Mouse (Mus musculus): ENCODE data around the gene Itga9. TPM values are rescaled to one million over a fixed set of nuclear protein-coding genes. Genes with fewer than 3 reads are reported as not detected.
A peak's percentile ranks its signal among the peaks of the same experiment; 100 is the strongest.

The Itga9 gene
- polyA plus RNA-seq, 1 experiment from 2014 or later, result 23.8 TPM

DNA sequence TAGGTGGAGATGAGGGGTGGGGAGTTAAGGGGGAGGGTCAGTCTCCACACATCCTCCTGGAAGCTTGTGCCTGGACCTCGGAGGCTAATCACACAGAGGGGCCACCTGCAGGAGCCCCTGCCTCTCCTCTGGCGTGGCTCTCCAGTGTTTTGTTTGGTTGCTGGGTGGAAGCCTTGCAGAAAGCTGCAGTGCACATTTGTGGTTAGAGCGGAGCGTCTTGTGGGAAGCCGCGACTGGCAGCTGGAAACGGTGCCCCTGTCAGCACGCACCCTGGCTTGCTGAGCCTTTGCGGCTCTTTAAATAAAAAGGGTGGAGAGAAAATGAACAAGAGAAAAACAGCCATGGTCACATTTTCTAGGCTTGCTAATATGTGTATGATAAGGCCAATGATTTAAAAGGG is 70.9 kb downstream of the Itga9 start:
- Histone ChIP-seq H3K27me3 (no peaks in the 10 kb centered on the region), H3K9me3 (no peaks in the 10 kb centered on the region), H3K4me2 (no peak overlapping the region), H3K4me3 (no peak overlapping the region), H3K27ac (peak overlapping the region; percentile 69), H3K36me3 (no peaks in the 10 kb centered on the region), H3K4me1 (peaks cover 33% of the 10 kb centered on the region), H3K9ac (no peak overlapping the region)
- no peak for ATAC-seq (ENCODE audit: borderline replicate concordance, extremely low read depth, low FRiP score, low TSS enrichment)
- WGBS, result 42% methylated on average over 9 of the region's 9 CpGs

DNA sequence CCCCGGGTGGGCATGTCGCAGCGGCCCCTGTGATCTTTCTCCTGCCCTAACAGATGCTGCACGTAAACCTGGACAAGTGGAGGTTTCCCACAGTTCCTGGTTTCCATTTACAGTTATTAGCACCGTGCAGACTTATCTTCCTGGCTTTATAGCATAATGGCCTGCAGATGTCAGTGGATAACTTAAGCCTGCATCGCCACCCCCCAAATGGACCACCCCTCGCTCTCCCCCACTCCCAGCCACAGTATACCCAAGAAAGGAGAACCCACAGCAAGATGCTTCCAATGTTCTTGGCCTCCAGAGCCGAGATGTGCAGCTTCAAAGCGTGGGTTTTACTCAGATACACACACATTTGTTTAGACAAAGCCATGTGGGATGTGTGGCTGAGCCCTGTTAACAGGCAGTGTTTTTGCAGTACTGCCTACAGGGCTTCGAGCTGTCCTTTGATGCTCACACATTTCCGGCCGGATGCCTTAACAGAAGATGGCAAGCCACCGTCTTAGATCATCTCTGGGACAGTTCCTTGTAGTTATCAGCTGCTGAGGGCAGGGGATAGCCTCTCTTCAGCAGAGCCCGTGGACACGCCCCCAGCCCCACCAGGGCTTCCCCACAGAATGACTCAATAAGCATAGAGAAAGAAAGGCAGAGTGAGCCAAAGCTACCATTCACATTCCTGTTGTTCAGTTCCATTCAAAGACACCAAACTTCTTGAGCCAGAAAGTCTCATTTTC is 71.7 kb downstream of the Itga9 start:
- 43% methylated on average over 15 of the region's 15 CpGs for WGBS
- H3K27ac ChIP-seq, result peak overlapping the region; percentile 69
- H3K27me3 ChIP-seq, result no peaks in the 10 kb centered on the region
- ATAC-seq (ENCODE audit: borderline replicate concordance, extremely low read depth, low FRiP score, low TSS enrichment), result peak; percentile 66; the same call in 1 of the 2 replicates
- H3K4me1 ChIP-seq, result peaks cover 38% of the 10 kb centered on the region
- H3K4me2 ChIP-seq, result no peak overlapping the region
- no peaks in the 10 kb centered on the region for H3K9me3 ChIP-seq
- H3K9ac ChIP-seq, result no peak overlapping the region
- no peaks in the 10 kb centered on the region for H3K36me3 ChIP-seq
- no peak overlapping the region for H3K4me3 ChIP-seq

DNA sequence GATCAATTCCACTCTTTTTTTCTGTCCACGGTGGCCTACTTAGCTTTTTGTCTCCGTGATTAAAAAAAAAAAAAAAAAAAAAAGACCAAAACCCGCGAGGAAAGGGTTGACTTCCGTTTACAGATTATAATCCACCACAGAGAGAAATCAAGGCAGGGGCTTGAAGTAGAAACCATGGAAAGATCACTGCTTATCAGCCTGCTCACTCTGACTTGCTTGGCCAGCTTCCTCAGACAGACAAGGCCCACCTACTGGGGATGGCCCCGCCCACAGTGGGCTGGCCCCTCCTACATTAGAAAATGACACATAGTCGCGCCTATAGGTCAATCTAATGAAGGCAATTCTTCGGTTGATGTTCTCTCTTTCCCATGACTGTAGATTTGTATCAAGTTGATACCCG is 72.3 kb downstream of the Itga9 start:
- Histone ChIP-seq H3K4me1 (peaks cover 38% of the 10 kb centered on the region), H3K4me2 (no peak overlapping the region), H3K9ac (no peak overlapping the region), H3K27me3 (no peaks in the 10 kb centered on the region), H3K9me3 (no peaks in the 10 kb centered on the region), H3K4me3 (no peak overlapping the region), H3K27ac (peak overlapping the region; percentile 69), H3K36me3 (no peaks in the 10 kb centered on the region)
- WGBS, result 65% methylated on average over 10 of the region's 10 CpGs
- no peak for ATAC-seq (ENCODE audit: borderline replicate concordance, extremely low read depth, low FRiP score, low TSS enrichment)

DNA sequence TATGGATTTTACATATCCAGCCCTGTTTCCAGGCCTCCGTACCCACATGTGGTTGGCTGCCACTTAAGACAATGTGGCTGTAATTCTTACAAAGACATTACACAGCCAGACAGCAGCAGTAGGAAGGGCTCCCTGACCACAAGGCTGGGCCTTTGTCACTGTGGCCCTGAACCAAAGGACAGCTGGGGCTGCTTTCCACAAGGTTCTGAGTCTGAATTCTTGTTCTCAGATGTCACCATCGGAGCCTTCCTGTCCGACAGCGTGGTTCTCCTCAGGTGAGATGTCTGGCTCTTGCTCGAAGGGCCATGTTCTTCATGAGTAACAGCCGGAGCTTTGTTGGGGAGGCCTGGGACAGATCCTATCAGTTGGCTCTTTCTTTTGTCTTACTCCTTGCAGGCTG is 75.0 kb downstream of the Itga9 start:
- 63% methylated on average over 6 of the region's 6 CpGs for WGBS
- ATAC-seq (ENCODE audit: borderline replicate concordance, extremely low read depth, low FRiP score, low TSS enrichment), result no peak
- Histone ChIP-seq H3K36me3 (0 out of 2 replicates have a peak, but pooled peaks cover 4% of the 10 kb centered on the region), H3K4me1 (peaks cover 49% of the 10 kb centered on the region), H3K9ac (no peak overlapping the region), H3K9me3 (no peaks in the 10 kb centered on the region), H3K4me2 (no peak overlapping the region), H3K27ac (peak overlapping the region; percentile 84), H3K4me3 (no peak overlapping the region), H3K27me3 (no peaks in the 10 kb centered on the region)

DNA sequence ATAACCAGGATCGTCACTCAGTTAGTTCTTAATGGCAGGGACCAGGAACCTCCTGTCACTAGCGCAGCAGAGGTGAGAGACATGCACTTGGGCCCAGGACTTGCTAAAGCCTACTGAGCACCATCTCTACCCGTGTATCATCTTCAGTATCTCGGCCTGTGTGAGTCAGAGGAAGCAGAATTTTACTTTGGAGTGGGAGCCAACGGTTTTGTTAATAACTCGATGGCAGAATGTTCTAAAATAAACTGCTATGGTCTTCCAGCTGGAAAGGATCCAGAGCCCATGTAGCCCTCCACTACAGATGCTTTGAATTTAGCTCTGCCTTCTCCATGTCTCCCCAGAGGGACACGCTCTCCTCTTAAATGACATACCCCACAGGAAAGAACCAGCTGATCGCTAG is 75.7 kb downstream of the Itga9 start:
- 0 out of 2 replicates have a peak, but pooled peaks cover 4% of the 10 kb centered on the region for H3K36me3 ChIP-seq
- no peak overlapping the region for H3K9ac ChIP-seq
- WGBS, result 40% methylated on average over 8 of the region's 8 CpGs
- no peak overlapping the region for H3K4me2 ChIP-seq
- peaks cover 51% of the 10 kb centered on the region for H3K4me1 ChIP-seq
- peak overlapping the region; percentile 84 for H3K27ac ChIP-seq
- H3K4me3 ChIP-seq, result no peak overlapping the region
- no peaks in the 10 kb centered on the region for H3K9me3 ChIP-seq
- H3K27me3 ChIP-seq, result no peaks in the 10 kb centered on the region
- ATAC-seq (ENCODE audit: borderline replicate concordance, extremely low read depth, low FRiP score, low TSS enrichment), result peak; percentile 62; the same call in 1 of the 2 replicates

DNA sequence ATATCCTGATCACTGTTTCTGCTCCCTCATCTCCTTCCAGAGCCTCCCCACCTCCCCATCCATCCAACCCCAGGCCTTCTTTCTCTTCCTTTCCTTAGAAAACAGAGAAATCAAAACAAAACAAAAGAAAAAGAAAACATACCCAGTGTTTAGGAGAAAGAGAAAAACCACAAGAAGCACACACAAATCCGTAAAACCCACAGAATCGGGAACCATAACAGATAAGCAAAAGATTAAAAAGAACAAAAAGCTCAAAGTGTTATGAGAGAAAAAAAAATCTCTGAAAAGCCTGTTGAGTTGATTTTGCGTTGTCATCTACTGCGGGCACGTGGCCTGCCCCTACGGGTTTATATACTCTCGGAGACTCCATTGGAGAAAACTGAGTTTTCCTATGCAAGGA is 77.0 kb downstream of the Itga9 start:
- Histone ChIP-seq H3K36me3 (0 out of 2 replicates have a peak, but pooled peaks cover 4% of the 10 kb centered on the region), H3K4me3 (no peak overlapping the region), H3K27me3 (no peaks in the 10 kb centered on the region), H3K4me2 (no peak overlapping the region), H3K27ac (no peak overlapping the region), H3K9me3 (no peaks in the 10 kb centered on the region), H3K9ac (no peak overlapping the region), H3K4me1 (peaks cover 39% of the 10 kb centered on the region)
- 83% methylated on average over 7 of the region's 7 CpGs for WGBS
- ATAC-seq (ENCODE audit: borderline replicate concordance, extremely low read depth, low FRiP score, low TSS enrichment), result no peak

DNA sequence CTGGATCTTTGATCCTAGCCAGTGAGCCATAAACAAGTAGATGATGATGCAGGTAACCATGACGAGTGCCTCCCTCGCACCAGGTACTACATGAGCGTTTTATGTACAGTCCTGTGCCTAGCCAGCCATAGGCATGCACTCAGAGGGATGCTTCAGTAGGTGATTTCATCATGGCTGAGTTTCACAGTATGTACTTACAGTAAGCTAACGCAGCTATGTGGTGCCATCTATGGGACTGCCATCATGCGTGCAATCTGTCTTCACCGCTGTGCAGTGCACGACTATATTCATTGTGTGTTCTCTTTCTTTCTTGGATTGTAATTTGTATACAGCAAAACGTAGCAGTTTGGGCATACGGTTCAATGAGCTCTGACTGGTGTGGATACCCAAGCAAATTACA is 77.9 kb downstream of the Itga9 start:
- Histone ChIP-seq H3K4me1 (peaks cover 41% of the 10 kb centered on the region), H3K36me3 (0 out of 2 replicates have a peak, but pooled peaks cover 4% of the 10 kb centered on the region), H3K9ac (no peak overlapping the region), H3K4me2 (no peak overlapping the region), H3K27me3 (no peaks in the 10 kb centered on the region), H3K4me3 (no peak overlapping the region), H3K9me3 (no peaks in the 10 kb centered on the region), H3K27ac (no peak overlapping the region)
- no peak for ATAC-seq (ENCODE audit: borderline replicate concordance, extremely low read depth, low FRiP score, low TSS enrichment)
- WGBS, result 91% methylated on average over 9 of the region's 9 CpGs

DNA sequence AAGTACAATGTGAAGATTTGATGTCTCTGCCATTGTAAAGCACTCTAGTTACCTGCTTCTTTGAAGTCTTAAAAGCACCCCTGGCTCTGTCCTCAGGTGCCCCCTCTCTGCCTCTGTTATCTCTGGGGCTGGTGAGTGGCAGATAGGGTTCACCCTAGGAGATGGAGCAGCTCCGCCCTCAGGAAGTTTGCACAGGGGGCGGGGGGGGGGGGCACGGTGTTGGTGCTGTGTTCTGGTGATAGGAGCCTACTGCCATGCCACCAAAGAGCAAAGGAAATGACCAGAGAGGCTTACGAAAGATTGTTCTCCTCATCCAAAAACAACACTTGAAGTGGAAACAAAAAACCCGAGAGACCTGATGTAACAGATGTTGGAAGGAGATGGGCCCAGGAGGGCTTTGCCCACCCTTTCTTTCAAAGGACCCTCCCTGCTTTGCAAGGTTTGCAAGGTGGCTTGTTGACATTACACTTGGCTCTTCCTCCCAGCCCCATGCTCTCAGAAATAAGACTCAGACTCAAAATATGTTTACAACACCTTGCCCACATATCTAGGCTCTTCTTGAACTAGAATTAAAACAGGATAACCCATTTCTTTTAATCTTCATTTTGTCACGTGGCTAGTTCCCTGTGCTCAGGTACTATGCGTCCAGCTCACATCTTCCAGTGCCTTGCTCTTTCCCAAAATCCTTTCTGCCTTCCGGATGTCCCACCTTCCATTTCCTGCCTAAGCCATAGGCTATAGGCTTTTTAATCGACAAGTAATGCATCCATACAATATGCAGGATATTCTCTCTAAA is 79.9 kb downstream of the Itga9 start:
- no peaks in the 10 kb centered on the region for H3K9me3 ChIP-seq
- ATAC-seq (ENCODE audit: borderline replicate concordance, extremely low read depth, low FRiP score, low TSS enrichment), result no peak
- H3K4me1 ChIP-seq, result peaks cover 36% of the 10 kb centered on the region
- 0 out of 2 replicates have a peak, but pooled peaks cover 7% of the 10 kb centered on the region for H3K36me3 ChIP-seq
- no peak overlapping the region for H3K4me2 ChIP-seq
- H3K4me3 ChIP-seq, result no peak overlapping the region
- WGBS, result 51% methylated on average over 9 of the region's 9 CpGs
- no peak overlapping the region for H3K27ac ChIP-seq
- no peak overlapping the region for H3K9ac ChIP-seq
- H3K27me3 ChIP-seq, result no peaks in the 10 kb centered on the region

DNA sequence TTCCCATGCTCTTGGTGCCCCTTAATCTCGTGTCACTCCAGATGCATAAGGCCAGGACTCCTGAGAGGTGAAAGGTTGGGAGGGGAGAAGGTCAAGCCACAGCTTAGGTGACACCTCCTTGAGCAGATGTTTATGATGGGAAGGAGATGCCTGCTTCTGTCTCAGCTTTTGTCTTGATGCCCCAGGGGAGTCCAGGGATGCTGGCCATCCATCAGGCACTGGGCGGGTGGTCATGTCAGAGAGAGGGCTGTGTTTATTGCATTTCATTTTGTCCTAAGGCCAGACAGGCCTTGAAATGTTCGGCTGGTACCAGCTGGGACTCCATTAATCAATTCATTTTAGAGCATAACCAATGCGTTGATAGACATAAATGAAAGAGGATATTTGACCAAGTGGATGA is 81.8 kb downstream of the Itga9 start:
- H3K36me3 ChIP-seq, result 0 out of 2 replicates have a peak, but pooled peaks cover 7% of the 10 kb centered on the region
- H3K9ac ChIP-seq, result no peak overlapping the region
- H3K27me3 ChIP-seq, result no peaks in the 10 kb centered on the region
- no peak overlapping the region for H3K4me3 ChIP-seq
- ATAC-seq (ENCODE audit: borderline replicate concordance, extremely low read depth, low FRiP score, low TSS enrichment), result no peak
- H3K27ac ChIP-seq, result no peak overlapping the region
- peaks cover 22% of the 10 kb centered on the region for H3K4me1 ChIP-seq
- H3K9me3 ChIP-seq, result no peaks in the 10 kb centered on the region
- H3K4me2 ChIP-seq, result no peak overlapping the region
- 61% methylated on average over 4 of the region's 4 CpGs for WGBS

DNA sequence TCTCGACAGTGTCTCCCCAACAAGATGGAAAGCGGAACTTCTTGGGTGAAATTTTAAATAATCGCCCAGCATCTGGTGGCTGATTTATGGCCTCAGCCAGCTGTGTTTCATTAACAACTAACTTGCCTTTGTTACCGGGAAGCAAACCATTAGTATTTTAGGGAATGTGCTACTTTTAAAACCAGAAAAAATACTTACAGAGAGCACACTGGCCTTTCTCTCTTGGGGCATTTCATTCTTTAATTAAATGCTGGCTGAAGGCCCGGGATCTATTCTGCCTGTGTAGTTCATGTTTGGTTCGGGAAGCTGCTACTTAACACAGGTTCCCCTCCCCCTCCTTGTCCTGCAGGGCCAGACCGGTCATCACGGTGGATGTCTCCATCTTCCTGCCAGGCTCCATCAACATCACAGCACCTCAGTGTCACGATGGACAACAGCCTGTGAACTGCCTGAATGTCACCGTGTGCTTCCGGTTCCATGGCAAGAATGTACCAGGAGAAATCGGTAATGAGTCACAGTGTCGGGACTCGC is 82.5 kb downstream of the Itga9 start:
- Histone ChIP-seq H3K4me2 (no peak overlapping the region), H3K4me1 (peaks cover 24% of the 10 kb centered on the region), H3K9ac (no peak overlapping the region), H3K27ac (no peak overlapping the region), H3K4me3 (no peak overlapping the region), H3K9me3 (no peaks in the 10 kb centered on the region), H3K36me3 (0 out of 2 replicates have a peak, but pooled peaks cover 7% of the 10 kb centered on the region), H3K27me3 (no peaks in the 10 kb centered on the region)
- no peak for ATAC-seq (ENCODE audit: borderline replicate concordance, extremely low read depth, low FRiP score, low TSS enrichment)
- WGBS, result 47% methylated on average over 14 of the region's 14 CpGs

DNA sequence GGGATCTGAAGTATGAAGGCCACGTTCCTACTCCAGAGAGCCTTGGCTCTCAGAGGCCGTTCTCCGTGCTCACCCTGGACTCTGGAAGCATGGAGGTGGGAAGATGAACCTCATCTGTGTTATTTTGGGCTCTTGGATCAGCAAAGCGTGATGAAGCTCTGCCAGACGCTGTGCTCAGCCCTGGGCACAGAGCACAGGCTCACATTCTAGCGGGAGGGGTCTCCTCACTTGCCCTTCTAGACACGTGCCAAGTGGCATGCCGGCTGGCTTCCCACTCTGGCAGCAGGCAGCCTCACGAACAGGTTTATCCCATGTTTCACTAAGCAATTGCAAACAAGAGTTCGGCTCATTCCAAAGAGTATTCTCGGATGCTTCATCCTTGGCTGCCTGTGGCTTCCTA is 86.8 kb downstream of the Itga9 start:
- H3K4me1 ChIP-seq, result peaks cover 25% of the 10 kb centered on the region

DNA sequence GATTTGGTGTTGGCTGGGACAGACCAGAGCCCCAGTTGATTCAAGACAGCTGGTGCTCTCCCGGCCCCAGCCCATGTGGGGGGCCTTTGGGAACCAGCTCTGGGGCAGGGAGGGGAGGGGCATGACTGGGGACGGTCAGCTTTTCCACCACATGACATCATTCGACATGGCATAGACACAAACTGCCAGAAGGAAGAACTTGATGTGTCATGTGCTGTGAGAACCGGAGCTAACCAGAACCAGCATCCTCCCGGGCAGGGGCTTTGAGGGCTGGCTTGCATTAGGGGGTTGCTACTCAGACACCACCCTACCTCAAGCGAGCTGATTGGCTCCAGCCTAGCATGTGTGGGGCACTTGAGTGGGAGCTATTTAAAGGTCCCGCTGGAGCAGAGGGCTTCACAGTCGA is 87.9 kb downstream of the Itga9 start:
- Histone ChIP-seq H3K36me3 (0 out of 2 replicates have a peak, but pooled peaks cover 4% of the 10 kb centered on the region), H3K27me3 (no peaks in the 10 kb centered on the region), H3K4me1 (peaks cover 28% of the 10 kb centered on the region), H3K9me3 (no peaks in the 10 kb centered on the region), H3K9ac (no peak overlapping the region), H3K4me3 (no peak overlapping the region), H3K27ac (peak overlapping the region; percentile 21; the same call in 1 of the 2 replicates), H3K4me2 (no peak overlapping the region)
- WGBS, result 42% methylated on average over 8 of the region's 8 CpGs
- ATAC-seq (ENCODE audit: borderline replicate concordance, extremely low read depth, low FRiP score, low TSS enrichment), result peak; percentile 50; the same call in 1 of the 2 replicates

More for the DNA sequence above, 86.8 kb downstream of the Itga9 start:
- Histone ChIP-seq H3K4me3 (no peak overlapping the region), H3K27me3 (no peaks in the 10 kb centered on the region), H3K9me3 (no peaks in the 10 kb centered on the region), H3K27ac (peak overlapping the region; percentile 12), H3K36me3 (0 out of 2 replicates have a peak, but pooled peaks cover 4% of the 10 kb centered on the region), H3K4me2 (no peak overlapping the region), H3K9ac (no peak overlapping the region)
- no peak for ATAC-seq (ENCODE audit: borderline replicate concordance, extremely low read depth, low FRiP score, low TSS enrichment)
- WGBS, result 68% methylated on average over 11 of the region's 11 CpGs

All from lung, embryonic 15.5 days (tissue).